17 mouse cellular contexts compared by ENCODE assay signal in the genomic region with DNA sequence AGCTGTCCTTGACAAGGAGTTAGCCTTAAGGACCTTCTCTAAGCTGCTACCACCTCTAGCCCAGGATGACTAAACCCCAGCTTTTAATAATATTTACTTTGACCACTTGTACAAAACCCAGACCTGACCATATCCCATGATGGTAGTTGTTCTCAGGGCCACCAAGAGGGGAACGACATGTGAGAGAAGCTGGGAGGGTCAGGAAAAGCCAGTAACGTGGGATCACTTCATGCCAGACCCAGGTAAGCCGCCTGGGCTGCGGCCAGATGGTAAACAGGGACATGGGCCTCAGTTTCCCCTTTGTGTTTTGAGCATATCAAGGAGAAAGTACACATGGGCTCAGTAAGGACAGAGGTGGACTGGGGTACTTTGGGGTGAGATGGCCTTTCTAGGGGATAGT. TPM values are rescaled to one million over a fixed set of nuclear protein-coding genes. Genes with fewer than 3 reads are reported as not detected.
A peak's percentile ranks its signal among the peaks of the same experiment; 100 is the strongest.
DNase-seq lines count a peak whose midpoint lies in the region; ATAC-seq and TF ChIP-seq lines count a peak whose summit lies in the region.
"Had no signal": no experiment of that assay in that cellular context is flagged by ENCODE, and none has a peak within 500 bp of the region (broad histone marks: within the 10 kb centered on the region; RNA-seq: fewer than 3 reads in every experiment).

No protein-coding gene starts in this region.

- no peaks in the 10 kb centered on the region for H3K79me2 ChIP-seq in heart, adult 2 months (replicated peaks; ENCODE audit: control insufficient read depth, insufficient read depth, low read length)

- TF ChIP-seq EP300 in heart, adult 2 months (IDR thresholded peaks at IDR 0.05; ENCODE audit: insufficient read depth, low read depth, low read length): no peak

- H3K9me3 ChIP-seq in heart, embryonic 13.5 days: no peaks in the 10 kb centered on the region
- H3K9me3 ChIP-seq in lung, embryonic 16.5 days (ENCODE audit: control insufficient read depth, low read length): no peaks in the 10 kb centered on the region
- H3K9me3 ChIP-seq: embryonic facial prominence, embryonic 13.5 days; forebrain, embryonic 12.5 days; hindbrain, embryonic 10.5 days had no signal

- no peaks in the 10 kb centered on the region for H3K36me3 ChIP-seq in heart, adult 2 months (ENCODE audit: control insufficient read depth, insufficient read depth, low read length)
- no peaks in the 10 kb centered on the region for H3K36me3 ChIP-seq in heart, embryonic 13.5 days
- H3K36me3 ChIP-seq in lung, embryonic 16.5 days (ENCODE audit: control insufficient read depth, insufficient read depth, low read length): no peaks in the 10 kb centered on the region
- H3K36me3 ChIP-seq in small intestine, adult 2 months (ENCODE audit: control insufficient read depth, insufficient read depth, low read length): no peaks in the 10 kb centered on the region
- H3K36me3 ChIP-seq: embryonic facial prominence, embryonic 13.5 days; forebrain, embryonic 12.5 days; hindbrain, embryonic 10.5 days had no signal

- 95% methylated on average over 4 of the region's 4 CpGs for WGBS in heart, adult 2 months
- 83% methylated on average over 4 of the region's 4 CpGs for WGBS in heart, embryonic 13.5 days
- WGBS in lung, embryonic 16.5 days: 84% methylated on average over 4 of the region's 4 CpGs
- WGBS in small intestine, adult 2 months: 92% methylated on average over 4 of the region's 4 CpGs

- TF ChIP-seq CTCF in heart, adult 2 months (IDR thresholded peaks at IDR 0.05): no peak
- TF ChIP-seq CTCF in small intestine, adult 2 months (IDR thresholded peaks at IDR 0.05; ENCODE audit: extremely low read depth, insufficient read length, insufficient replicate concordance, low read depth, low read length): no peak

- intact Hi-C loops in heart, adult 2 months (cut with DNase I): no loop called here
- intact Hi-C loops in heart, postnatal 25 days (cut with DNase I): no loop called here
- intact Hi-C loops in heart, postnatal 10 days (cut with DNase I): no loop called here

- H3K27ac ChIP-seq in heart, adult 2 months: peak overlapping the region; percentile 80
- H3K27ac ChIP-seq in heart, embryonic 13.5 days (replicated peaks): peak overlapping the region; percentile 81
- no peak overlapping the region for H3K27ac ChIP-seq in lung, embryonic 16.5 days (ENCODE audit: low read length)
- H3K27ac ChIP-seq in small intestine, adult 2 months (ENCODE audit: insufficient read depth, low read depth, low read length): peak overlapping the region; percentile 11; the same call in 1 of the 2 replicates
- H3K27ac ChIP-seq: embryonic facial prominence, embryonic 13.5 days; forebrain, embryonic 12.5 days; hindbrain, embryonic 10.5 days; hindbrain, embryonic 14.5 days had no signal

- peaks cover 20% of the 10 kb centered on the region for H3K4me1 ChIP-seq in heart, adult 2 months (ENCODE audit: control insufficient read depth, insufficient read depth, low read length)
- H3K4me1 ChIP-seq in heart, embryonic 13.5 days: peaks cover 42% of the 10 kb centered on the region
- peaks cover 4% of the 10 kb centered on the region; the same call in 1 of the 2 replicates for H3K4me1 ChIP-seq in lung, embryonic 16.5 days (replicated peaks; ENCODE audit: control insufficient read depth, insufficient read depth, low read length)
- peaks cover 8% of the 10 kb centered on the region; the same call in 1 of the 2 replicates for H3K4me1 ChIP-seq in small intestine, adult 2 months (ENCODE audit: control insufficient read depth, insufficient read depth, insufficient read length, low read length)
- H3K4me1 ChIP-seq: embryonic facial prominence, embryonic 13.5 days had no signal

- H3K4me2 ChIP-seq in heart, embryonic 13.5 days: no peak overlapping the region
- no peak overlapping the region for H3K4me2 ChIP-seq in lung, embryonic 16.5 days (ENCODE audit: low read depth, low read length)
- H3K4me2 ChIP-seq: embryonic facial prominence, embryonic 13.5 days; forebrain, embryonic 12.5 days; hindbrain, embryonic 14.5 days had no signal

- H3K27me3 ChIP-seq in heart, adult 2 months (ENCODE audit: control insufficient read depth, insufficient read depth, low read length): no peaks in the 10 kb centered on the region
- no peaks in the 10 kb centered on the region for H3K27me3 ChIP-seq in heart, embryonic 13.5 days (replicated peaks)
- H3K27me3 ChIP-seq in lung, embryonic 16.5 days (ENCODE audit: control insufficient read depth, insufficient read depth, low read depth, low read length): no peaks in the 10 kb centered on the region
- no peaks in the 10 kb centered on the region for H3K27me3 ChIP-seq in small intestine, adult 2 months (ENCODE audit: control insufficient read depth, insufficient read depth, low read length)
- H3K27me3 ChIP-seq: embryonic facial prominence, embryonic 13.5 days; forebrain, embryonic 12.5 days had no signal

- no peak for DNase-seq in heart, adult 2 months
- no peak for DNase-seq in heart, postnatal 25 days (ENCODE audit: low spot score)
- DNase-seq in heart, postnatal 10 days: no peak
- DNase-seq in lung, postnatal 14 days: no peak
- DNase-seq in cerebellum, adult 11-12 months: no peak
- DNase-seq: cerebellum, adult 18-20 months; cerebellum, adult 9-11 months; cerebellum, postnatal 36 days had no signal

- H3K4me3 ChIP-seq in heart, adult 2 months: no peak overlapping the region
- no peak overlapping the region for H3K4me3 ChIP-seq in heart, embryonic 13.5 days
- H3K4me3 ChIP-seq in lung, embryonic 16.5 days (ENCODE audit: low read length): no peak overlapping the region
- H3K4me3 ChIP-seq in small intestine, adult 2 months (ENCODE audit: low read depth, low read length): no peak overlapping the region
- H3K4me3 ChIP-seq: embryonic facial prominence, embryonic 13.5 days; forebrain, embryonic 12.5 days; hindbrain, embryonic 10.5 days had no signal

- ATAC-seq in heart, embryonic 13.5 days (ENCODE audit: extremely low read depth, insufficient number of reproducible peaks, low FRiP score, low TSS enrichment): no peak
- ATAC-seq in lung, embryonic 16.5 days (ENCODE audit: low read depth): peak; percentile 29; the same call in 1 of the 2 replicates
- ATAC-seq: forebrain, embryonic 16.5 days; intestine, embryonic 16.5 days had no signal

- no peak for TF ChIP-seq POLR2A in heart, adult 2 months (IDR thresholded peaks at IDR 0.05; ENCODE audit: insufficient read depth, low read depth, low read length)
- no peak for TF ChIP-seq POLR2A in small intestine, adult 2 months (IDR thresholded peaks at IDR 0.05; ENCODE audit: low read depth, low read length)

- no peak overlapping the region for H3K9ac ChIP-seq in heart, adult 2 months (ENCODE audit: low read depth, low read length)
- no peak overlapping the region for H3K9ac ChIP-seq in heart, embryonic 13.5 days
- no peak overlapping the region for H3K9ac ChIP-seq in lung, embryonic 16.5 days (ENCODE audit: low read length)
- H3K9ac ChIP-seq: embryonic facial prominence, embryonic 13.5 days; forebrain, embryonic 12.5 days; hindbrain, embryonic 14.5 days had no signal

RNA-seq across cellular contexts. Expression of a gene that starts 46.4 kb away (rescaled TPM):
- total RNA-seq in heart, adult 2 months (2021): 100 to 1,000 TPM in 1 of 2 experiments, 10 to 100 TPM in 1; 56.3 to 132 TPM
- polyA plus RNA-seq in heart, adult 2 months (2012; rRNA removed): 33.8 and 37.3 TPM in 2 replicates
- 10 to 100 TPM; 63.9 to 71.4 TPM for total RNA-seq in heart, postnatal 25 days (2021)
- 6.5 and 7.5 TPM in 2 replicates for polyA plus RNA-seq in heart, embryonic 13.5 days (2015; fragmentation: Nextera tagmentation; extraction: Ambion mirVana)
- total RNA-seq in heart, postnatal 10 days (2021): 100 to 1,000 TPM; 101 to 154 TPM
- polyA plus RNA-seq in lung, embryonic 16.5 days (2015; fragmentation: Nextera tagmentation; extraction: Ambion mirVana): 11.7 and 12.8 TPM in 2 replicates
- polyA plus RNA-seq in small intestine, adult 2 months (2012; rRNA removed): 50.5 and 91.6 TPM in 2 replicates
